Mouse (Mus musculus) kidney, postnatal 0 days (tissue): ENCODE results near the gene Catspere2. TPM values are rescaled to one million over a fixed set of nuclear protein-coding genes. Genes with fewer than 3 reads are reported as not detected.

Source experiments
- ATAC-seq: fragments of 200-750 bp; cut with Nextera tagmentation; replicated peaks from 2 replicates; pipeline ENCODE4 v1.8.0; 2017; ENCODE audit warnings: low read depth, moderate number of reproducible peaks, moderate TSS enrichment, moderate library complexity; ENCODE audit not compliant: low FRiP score
- DNase-seq: peaks from one replicate; pipeline ENCODE4 v3.0.0-alpha.2; 2016; ENCODE audit warnings: low spot score
- H3K27ac ChIP-seq: fragments of 300-500 bp; sonication (generic); 2 replicates; pipeline ENCODE4 v1.5.1; 2014; ENCODE audit warnings: mild to moderate bottlenecking
- H3K27me3 ChIP-seq: fragments of 300-500 bp; sonication (generic); 2 replicates; pipeline ENCODE4 v1.6.1; 2014; ENCODE audit warnings: low read length, mixed read lengths; ENCODE audit not compliant: insufficient read depth
- H3K36me3 ChIP-seq: fragments of 300-500 bp; sonication (generic); 2 replicates; pipeline ENCODE4 v1.6.1; 2014; ENCODE audit warnings: low read length, mixed read lengths; ENCODE audit not compliant: insufficient read depth
- H3K4me1 ChIP-seq: fragments of 300-500 bp; sonication (generic); replicated peaks from 2 replicates; pipeline ENCODE4 v1.6.1; 2014; ENCODE audit warnings: antibody characterized with exemption, low read length, mixed read lengths; ENCODE audit not compliant: insufficient read depth
- H3K4me2 ChIP-seq: fragments of 300-500 bp; sonication (generic); 2 replicates; pipeline ENCODE4 v1.6.1; 2014; ENCODE audit warnings: mild to moderate bottlenecking, low read length, moderate library complexity, mixed read lengths
- H3K4me3 ChIP-seq: fragments of 300-500 bp; sonication (generic); replicated peaks from 2 replicates; pipeline ENCODE4 v1.5.1; 2014; ENCODE audit warnings: low read depth, low read length
- H3K9ac ChIP-seq: fragments of 300-500 bp; sonication (generic); 2 replicates; pipeline ENCODE4 v1.6.1; 2014; ENCODE audit warnings: low read depth, low read length
- H3K9me3 ChIP-seq: fragments of 300-500 bp; sonication (generic); replicated peaks from 2 replicates; pipeline ENCODE4 v1.6.1; 2016; ENCODE audit warnings: low read length, inconsistent platforms, mixed read lengths
- CTCF ChIP-seq: IDR thresholded peaks from 2 replicates; pipeline ENCODE4 v1.5.1; 2016; ENCODE audit warnings: antibody characterized with exemption, low read depth, mild to moderate bottlenecking, moderate library complexity
- WGBS: fragments of 180-500 bp; shearing (Covaris S2); extraction: QIAGEN DNeasy Blood & Tissue Kit; methylation state at CpG from one replicate; pipeline ENCODE4 v1.1.7; 2014; 5-methylcytosine and 5-hydroxymethylcytosine counted together
- polyA plus RNA-seq: library from polyadenylated mRNA; unstranded; fragments of >200 nt; fragmentation: Nextera tagmentation; extraction: Ambion mirVana; gene quantifications from 2 replicates; pipeline ENCODE4 v1.2.1, GENCODE M21; 2015

Gene Catspere2
- polyA plus RNA-seq, 1 experiment from 2014 or later, result 0.66 TPM

GRCm38 (mm10) chr1:178219166-178220077, 236.2 kb downstream of the Catspere2 start:
- no peak overlapping the region for H3K4me2 ChIP-seq
- no peak overlapping the region for H3K27ac ChIP-seq
- H3K27me3 ChIP-seq, result no peaks in the 10 kb centered on the region
- WGBS, result 90% methylated on average over 5 of the region's 5 CpGs
- H3K9ac ChIP-seq, result no peak overlapping the region
- DNase-seq, result no peak
- H3K4me1 ChIP-seq, result no peaks in the 10 kb centered on the region
- H3K4me3 ChIP-seq, result no peak overlapping the region
- ATAC-seq, result no peak
- TF ChIP-seq CTCF, result no peak
- no peaks in the 10 kb centered on the region for H3K36me3 ChIP-seq
- H3K9me3 ChIP-seq, result 0 out of 2 replicates have a peak, but pooled peaks cover under 1% of the 10 kb centered on the region

Other genes starting within 250 kb of the Catspere2 start
- 51.1 and 53.5 TPM in 2 replicates for gene Adss, start 186.9 kb upstream of the Catspere2 start, polyA plus RNA-seq
- 24.2 and 25.4 TPM in 2 replicates for gene Desi2, start 204.0 kb downstream of the Catspere2 start, polyA plus RNA-seq